Mouse (Mus musculus) kidney, postnatal 14 days (tissue): ENCODE data around the gene Sesn1.
A peak's percentile ranks its signal among the peaks of the same experiment; 100 is the strongest.
"Not testable (repeated sequence)": the region's sequence is repeated elsewhere in the genome, so short reads cannot be mapped to it uniquely, and the experiment has no call there.

Experiments used
- DNase-seq: peaks from one replicate; pipeline ENCODE4 v3.0.0; 2022; ENCODE audit warnings: mixed read lengths

The Sesn1 gene

DNA sequence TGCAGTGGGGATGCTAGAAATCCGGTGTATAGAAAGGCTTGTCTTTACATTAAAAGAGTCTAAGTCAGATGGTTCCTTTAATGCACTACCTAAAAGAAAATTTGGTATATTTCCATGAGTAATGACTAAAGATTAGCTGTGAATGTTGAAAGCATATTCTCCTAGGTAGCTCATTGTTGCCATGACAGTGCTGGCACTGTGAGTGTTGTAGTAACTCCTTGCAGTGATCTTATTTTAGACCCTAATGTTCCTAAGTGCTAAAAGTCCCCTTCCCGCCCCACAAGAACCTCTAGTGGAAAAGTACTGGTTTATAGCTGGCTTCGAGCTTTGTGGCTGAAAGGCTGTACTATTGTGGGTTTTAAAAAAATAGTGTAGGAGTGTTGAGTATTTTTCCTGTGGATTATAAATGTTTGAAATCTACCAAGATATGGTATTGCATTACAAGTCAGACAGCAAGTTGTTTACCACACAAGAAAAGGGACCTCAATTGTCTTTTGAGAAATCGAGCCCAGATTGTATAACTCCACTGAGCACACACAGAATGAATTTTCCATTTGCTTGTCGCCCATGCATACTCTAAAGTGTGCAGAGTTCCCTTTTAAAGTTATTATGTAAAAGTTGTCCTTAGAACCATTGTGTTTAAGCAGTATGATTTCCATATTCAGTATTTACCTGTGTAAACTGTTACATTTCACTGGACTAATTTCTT is 13.0 kb downstream of the Sesn1 start:
- no peak for DNase-seq

- not testable (repeated sequence) for DNase-seq
Observed at GRCm38 (mm10) chr10:41823282-41823675, 13.5 kb downstream of the Sesn1 start.

DNA sequence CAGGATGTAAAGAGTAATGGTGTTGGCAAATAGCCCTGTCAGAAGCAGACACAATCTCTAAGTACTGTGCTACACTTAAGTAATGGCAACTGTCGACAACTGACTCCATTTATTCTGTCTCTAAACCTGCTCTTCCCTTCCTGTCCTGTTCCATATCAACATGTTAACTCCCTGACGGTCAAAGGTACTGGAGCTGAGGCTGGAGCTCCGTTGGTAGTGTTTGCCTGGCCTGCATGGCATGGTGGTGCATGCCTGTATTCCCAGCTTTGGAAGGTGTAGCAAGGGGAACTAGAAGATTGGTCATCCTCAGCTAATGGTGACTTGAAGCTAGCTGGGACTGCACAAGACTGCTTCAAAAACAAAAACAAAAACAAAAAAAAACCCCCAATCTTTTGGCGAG is 14.2 kb downstream of the Sesn1 start:
- no peak for DNase-seq

DNA sequence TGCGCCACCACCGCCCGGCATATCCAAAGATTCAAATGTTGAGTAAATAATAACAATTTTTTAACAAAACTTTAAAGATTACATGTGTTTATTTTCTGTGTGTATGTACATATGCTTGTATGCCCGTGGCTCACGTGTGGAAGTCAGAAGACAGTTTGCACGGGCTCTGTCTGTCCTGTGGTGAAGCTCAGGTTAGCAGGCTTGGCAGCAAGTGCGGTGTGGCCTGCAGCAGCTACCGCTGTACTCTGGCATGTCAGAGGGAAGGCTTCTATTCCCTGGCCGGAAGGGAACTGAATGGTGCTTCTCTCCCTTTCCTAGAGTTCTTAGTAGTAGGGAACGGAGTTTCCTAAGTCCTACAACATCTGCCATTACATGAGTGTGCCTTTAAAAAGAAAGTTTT is 15.3 kb downstream of the Sesn1 start:
- no peak for DNase-seq

- no peak for DNase-seq
Observed at GRCm38 (mm10) chr10:41825996-41826395, 16.3 kb downstream of the Sesn1 start.

DNA sequence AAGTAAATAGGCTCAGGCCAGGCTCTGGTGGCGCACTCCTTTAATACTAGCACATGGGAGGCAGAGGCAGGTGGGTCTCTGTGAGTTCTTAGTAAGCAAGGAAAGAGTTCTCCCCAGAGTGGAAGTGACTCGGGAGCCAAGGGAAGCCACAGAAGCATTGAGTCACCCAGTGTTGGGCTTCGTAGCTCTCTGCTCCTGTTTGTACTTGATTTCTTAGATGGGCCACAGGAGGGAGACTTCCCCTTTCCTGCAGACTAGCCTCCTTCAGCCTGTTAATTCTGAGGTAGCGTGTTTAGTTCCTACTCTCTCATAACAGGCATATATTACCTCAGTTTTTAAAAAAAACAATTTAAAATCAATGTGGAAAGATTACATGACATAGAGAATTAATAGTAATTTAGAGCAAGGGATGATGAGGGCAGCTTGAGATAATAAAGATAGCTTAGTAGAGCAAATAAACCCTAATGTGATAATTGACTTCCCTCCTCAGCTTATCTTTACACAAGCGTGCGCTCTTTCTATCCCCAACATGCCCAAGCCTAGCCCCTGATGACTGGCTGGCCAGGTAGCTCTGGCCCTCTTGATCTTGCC is 16.9 kb downstream of the Sesn1 start:
- DNase-seq, result no peak

DNA sequence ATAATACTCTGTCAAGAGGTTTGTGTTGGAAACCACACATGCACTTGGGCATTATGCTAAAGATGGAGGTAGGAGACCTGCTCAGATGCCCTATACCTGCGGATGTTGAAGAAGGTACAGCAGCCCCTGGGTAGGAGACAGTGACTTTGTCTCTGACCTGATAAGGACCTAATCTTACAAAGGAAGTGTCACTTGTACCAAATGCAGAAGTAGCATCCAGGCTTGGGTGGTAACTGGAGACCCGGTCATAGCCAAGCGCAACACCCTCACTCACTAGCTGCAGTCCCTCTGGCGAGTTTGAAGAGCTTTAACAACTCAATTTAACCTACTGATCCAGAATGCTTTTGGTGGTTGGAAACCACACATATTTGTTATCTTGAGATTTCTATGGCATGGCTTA is 18.0 kb downstream of the Sesn1 start:
- DNase-seq, result no peak

DNA sequence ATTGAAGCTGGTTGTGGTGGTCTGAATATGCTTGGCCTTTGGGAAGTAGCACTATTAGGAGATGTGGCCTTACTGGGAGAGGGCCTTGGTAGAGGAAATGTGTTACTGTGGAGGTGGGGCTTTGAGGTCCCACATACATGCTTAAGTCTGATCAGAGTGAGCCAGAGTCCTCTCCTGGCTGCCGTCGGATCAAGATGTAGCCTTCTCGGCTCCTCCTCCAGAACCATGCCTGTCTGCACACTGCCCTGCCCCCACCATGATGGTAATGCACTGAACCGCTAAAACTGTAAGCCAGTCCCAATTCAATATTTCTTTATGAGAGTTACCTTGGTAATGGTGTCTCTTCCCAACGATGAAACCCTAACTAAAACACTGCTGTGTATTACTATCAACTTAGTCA is 19.5 kb downstream of the Sesn1 start:
- DNase-seq, result no peak

- DNase-seq, result no peak
Observed at GRCm38 (mm10) chr10:41829980-41830379, 20.2 kb downstream of the Sesn1 start.

GRCm38 (mm10) chr10:41830445-41830844 is 20.7 kb downstream of the Sesn1 start:
- no peak for DNase-seq

DNA sequence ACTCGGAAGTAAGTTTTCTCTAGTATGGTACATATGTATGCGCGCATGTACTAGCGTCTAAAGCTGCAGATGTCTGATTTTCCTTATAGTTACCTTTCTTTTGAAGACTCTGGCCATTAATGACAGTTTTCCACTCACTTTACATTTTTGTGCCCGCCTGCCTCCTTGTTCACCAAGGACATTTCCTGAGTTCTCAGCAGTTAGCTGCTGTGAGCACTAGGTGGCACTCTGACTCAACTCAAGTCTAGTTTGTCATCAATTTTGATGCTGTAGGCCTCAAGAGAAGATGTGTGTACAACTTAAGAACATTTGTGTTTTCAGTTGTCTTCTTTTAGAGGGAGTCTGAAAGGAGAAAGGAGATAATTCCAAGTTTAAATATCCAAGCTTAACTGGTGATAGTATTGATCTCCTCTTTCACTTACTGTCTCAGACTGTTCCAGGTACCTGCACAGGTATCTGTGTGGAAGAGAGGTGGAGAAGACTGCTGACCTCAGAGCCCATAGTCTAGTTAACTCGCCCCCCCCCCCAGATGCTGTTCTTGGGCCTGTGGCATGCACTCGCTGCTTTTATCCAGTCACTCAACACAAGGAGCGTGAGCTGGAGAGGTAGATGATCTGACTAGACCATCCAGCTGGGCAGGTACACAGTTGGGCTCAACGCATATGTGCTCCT is 21.3 kb downstream of the Sesn1 start:
- DNase-seq, result peak; percentile 69

GRCm38 (mm10) chr10:41832191-41832590 is 22.5 kb downstream of the Sesn1 start:
- no peak for DNase-seq

DNA sequence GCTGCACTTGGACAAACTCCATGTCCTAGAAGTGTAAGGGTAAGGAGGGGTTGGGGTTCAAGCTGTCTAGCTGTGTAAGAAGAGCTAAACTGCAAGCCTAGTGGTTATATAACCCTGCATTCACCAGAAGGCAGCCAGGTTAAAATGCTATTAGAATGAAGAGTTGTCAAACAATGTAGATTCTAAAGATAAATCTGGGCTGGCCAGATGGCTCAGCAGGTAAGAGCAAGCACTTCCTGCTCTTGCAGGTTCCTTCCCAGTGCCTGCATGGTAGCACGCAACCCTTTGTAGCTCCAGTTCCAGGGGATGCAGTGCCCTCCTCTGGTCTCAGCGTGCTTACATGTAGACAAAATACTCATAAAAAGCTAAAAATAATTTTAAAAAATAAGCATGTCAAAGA is 24.4 kb downstream of the Sesn1 start:
- no peak for DNase-seq

- DNase-seq, result no peak
Observed at GRCm38 (mm10) chr10:41838911-41839310, 29.2 kb downstream of the Sesn1 start.

GRCm38 (mm10) chr10:41847737-41848136 is 38.0 kb downstream of the Sesn1 start:
- DNase-seq, result no peak

- DNase-seq, result no peak
Observed at GRCm38 (mm10) chr10:41848721-41849120, 39.0 kb downstream of the Sesn1 start.

- no peak for DNase-seq
Observed at GRCm38 (mm10) chr10:41859820-41860219, 50.1 kb downstream of the Sesn1 start.

GRCm38 (mm10) chr10:41860275-41860688 is 50.5 kb downstream of the Sesn1 start:
- no peak for DNase-seq

GRCm38 (mm10) chr10:41863053-41863452 is 53.3 kb downstream of the Sesn1 start:
- DNase-seq, result no peak

- peak; percentile 53 for DNase-seq
Observed at GRCm38 (mm10) chr10:41866069-41866837, 56.5 kb downstream of the Sesn1 start.

GRCm38 (mm10) chr10:41866838-41867154 is 57.1 kb downstream of the Sesn1 start:
- DNase-seq, result no peak

GRCm38 (mm10) chr10:41867956-41868355 is 58.2 kb downstream of the Sesn1 start:
- DNase-seq, result no peak

DNA sequence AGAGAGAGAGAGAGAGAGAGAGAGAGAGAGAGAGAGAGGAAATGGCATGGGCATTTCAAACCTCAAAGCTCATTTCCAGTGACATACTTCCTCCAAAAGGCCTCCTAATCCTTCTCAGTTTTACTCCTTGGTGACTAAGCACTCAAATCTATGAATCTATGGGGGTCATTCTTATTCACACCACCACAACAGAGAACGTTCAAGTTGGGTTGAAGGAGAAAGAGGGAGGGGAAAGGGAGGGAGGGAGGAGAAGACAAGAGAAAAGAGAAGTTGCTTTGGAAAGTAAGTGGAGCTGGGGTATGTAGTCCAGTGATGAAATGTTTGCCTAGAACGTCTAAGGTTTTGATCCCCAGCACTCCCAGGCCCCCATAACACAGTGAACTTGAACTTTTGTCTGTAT is 60.4 kb downstream of the Sesn1 start:
- no peak for DNase-seq

- no peak for DNase-seq
Observed at GRCm38 (mm10) chr10:41871564-41871963, 61.8 kb downstream of the Sesn1 start.
